Mouse (Mus musculus) intestine, embryonic 14.5 days (tissue): ENCODE results near the gene Rsf1. TPM values are rescaled to one million over a fixed set of nuclear protein-coding genes. Genes with fewer than 3 reads are reported as not detected.

Experiments
- ATAC-seq: fragments of 200-750 bp; cut with Nextera tagmentation; replicated peaks from 2 replicates; pipeline ENCODE4 v1.8.0; 2017; ENCODE audit warnings: low read depth, moderate number of reproducible peaks, moderate TSS enrichment, moderate library complexity; ENCODE audit not compliant: low FRiP score, low TSS enrichment
- DNase-seq: peaks from one replicate; pipeline ENCODE4 v3.0.0-alpha.2; 2018; ENCODE audit warnings: low spot score
- H3K27ac ChIP-seq: fragments of 300-500 bp; sonication (generic); 2 replicates; pipeline ENCODE4 v1.5.1; 2014; ENCODE audit warnings: low read depth, mild to moderate bottlenecking, control low read depth
- H3K27me3 ChIP-seq: fragments of 300-500 bp; sonication (generic); replicated peaks from 2 replicates; pipeline ENCODE4 v1.6.1; 2014; ENCODE audit warnings: low read length, control low read depth; ENCODE audit not compliant: control insufficient read depth, insufficient read depth
- H3K36me3 ChIP-seq: fragments of 300-500 bp; sonication (generic); 2 replicates; pipeline ENCODE4 v1.6.1; 2014; ENCODE audit warnings: low read length, control low read depth; ENCODE audit not compliant: control insufficient read depth, insufficient read depth
- H3K4me1 ChIP-seq: fragments of 300-500 bp; sonication (generic); replicated peaks from 2 replicates; pipeline ENCODE4 v1.6.1; 2014; ENCODE audit warnings: low read length, control low read depth, mixed read lengths; ENCODE audit not compliant: control insufficient read depth, insufficient read depth
- H3K4me2 ChIP-seq: fragments of 300-500 bp; sonication (generic); 2 replicates; pipeline ENCODE4 v1.6.1; 2014; ENCODE audit warnings: low read length
- H3K4me3 ChIP-seq: fragments of 300-500 bp; sonication (generic); 2 replicates; pipeline ENCODE4 v1.5.1; 2014; ENCODE audit warnings: low read depth, low read length, control low read depth, mixed read lengths
- H3K9ac ChIP-seq: fragments of 300-500 bp; sonication (generic); 2 replicates; pipeline ENCODE4 v1.6.1; 2014; ENCODE audit warnings: mild to moderate bottlenecking, low read length
- H3K9me3 ChIP-seq: fragments of 300-500 bp; sonication (generic); 2 replicates; pipeline ENCODE4 v1.6.1; 2016; ENCODE audit warnings: low read length, control low read depth; ENCODE audit not compliant: control insufficient read depth
- WGBS: fragments of 180-500 bp; shearing (Covaris S2); extraction: QIAGEN DNeasy Blood & Tissue Kit; methylation state at CpG from one replicate; pipeline ENCODE4 v1.1.7; 2014; 5-methylcytosine and 5-hydroxymethylcytosine counted together
- polyA plus RNA-seq: library from polyadenylated mRNA; unstranded; fragments of >200 nt; fragmentation: Nextera tagmentation; extraction: Ambion mirVana; gene quantifications from 2 replicates; pipeline ENCODE4 v1.2.1, GENCODE M21; 2014

Rsf1 gene
- polyA plus RNA-seq, 1 experiment from 2014 or later = 20.3 TPM

- no peak overlapping the region for H3K27ac ChIP-seq
- no peak overlapping the region for H3K4me3 ChIP-seq
- H3K27me3 ChIP-seq = no peaks in the 10 kb centered on the region
- no peak for DNase-seq
- H3K9ac ChIP-seq = no peak overlapping the region
- H3K4me2 ChIP-seq = no peak overlapping the region
- ATAC-seq = no peak
- H3K36me3 ChIP-seq = 0 out of 2 replicates have a peak, but pooled peaks cover 12% of the 10 kb centered on the region
- no peaks in the 10 kb centered on the region for H3K4me1 ChIP-seq
- H3K9me3 ChIP-seq = no peaks in the 10 kb centered on the region
- WGBS = 79% methylated on average over 1 of the region's 1 CpGs
These were observed 9.3 kb upstream of the Rsf1 start for GRCm38 (mm10) chr7:97570389-97570788.

DNA sequence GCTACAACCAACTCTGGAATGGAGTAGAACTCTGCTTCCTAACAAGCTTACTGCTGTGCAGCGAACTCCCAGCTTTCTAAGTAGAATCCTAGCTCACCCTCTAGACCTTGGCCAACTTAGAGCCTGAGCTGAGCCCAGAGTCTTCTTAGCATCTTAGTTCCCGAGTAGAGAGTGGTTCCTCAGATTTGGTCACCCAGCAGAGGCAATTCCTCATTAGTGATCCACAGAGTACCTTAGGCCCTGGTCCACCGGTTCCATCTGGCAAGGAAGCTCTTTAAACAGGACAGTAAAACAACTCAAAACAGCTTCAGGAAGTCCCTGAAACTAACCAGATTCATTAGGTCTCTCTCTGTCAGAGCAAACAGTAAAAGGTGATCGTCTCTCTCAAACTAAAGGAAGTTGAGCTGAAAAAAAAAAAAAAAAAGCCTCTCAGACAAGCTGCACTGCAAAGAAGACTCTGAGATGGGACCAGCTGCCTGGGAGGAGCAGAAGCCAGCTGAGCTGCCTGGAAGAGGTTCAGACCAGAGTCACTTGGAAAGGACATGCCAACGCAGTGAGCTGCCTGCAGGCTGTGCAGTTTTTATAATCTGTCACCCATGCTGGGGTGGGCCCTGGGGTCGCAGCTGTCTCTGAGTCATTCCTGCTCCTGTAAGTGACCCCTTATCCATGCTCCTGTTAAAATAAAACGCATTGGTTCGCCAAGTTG lies 1.2 kb upstream of the Rsf1 start:
- Histone ChIP-seq H3K4me1 (peaks cover 13% of the 10 kb centered on the region), H3K4me2 (peak overlapping the region; percentile 69), H3K27me3 (no peaks in the 10 kb centered on the region), H3K27ac (peak overlapping the region; percentile 97), H3K9me3 (no peaks in the 10 kb centered on the region), H3K4me3 (peak overlapping the region; percentile 98), H3K36me3 (0 out of 2 replicates have a peak, but pooled peaks cover 12% of the 10 kb centered on the region), H3K9ac (peak overlapping the region; percentile 99)
- ATAC-seq (no peak), DNase-seq (peak; percentile 73)
- WGBS = 23% methylated on average over 8 of the region's 8 CpGs

- Histone ChIP-seq H3K9me3 (no peaks in the 10 kb centered on the region), H3K4me1 (peaks cover 13% of the 10 kb centered on the region), H3K4me3 (peak overlapping the region; percentile 98), H3K27me3 (no peaks in the 10 kb centered on the region), H3K27ac (peak overlapping the region; percentile 97), H3K4me2 (peak overlapping the region; percentile 69), H3K9ac (peak overlapping the region; percentile 99), H3K36me3 (no peaks in the 10 kb centered on the region)
- under 1% methylated on average over 49 of the region's 65 CpGs for WGBS
- DNase-seq (peak; percentile 88), ATAC-seq (peak; percentile 41)
These were observed 520 bp downstream of the Rsf1 start for GRCm38 (mm10) chr7:97579976-97580842.

DNA sequence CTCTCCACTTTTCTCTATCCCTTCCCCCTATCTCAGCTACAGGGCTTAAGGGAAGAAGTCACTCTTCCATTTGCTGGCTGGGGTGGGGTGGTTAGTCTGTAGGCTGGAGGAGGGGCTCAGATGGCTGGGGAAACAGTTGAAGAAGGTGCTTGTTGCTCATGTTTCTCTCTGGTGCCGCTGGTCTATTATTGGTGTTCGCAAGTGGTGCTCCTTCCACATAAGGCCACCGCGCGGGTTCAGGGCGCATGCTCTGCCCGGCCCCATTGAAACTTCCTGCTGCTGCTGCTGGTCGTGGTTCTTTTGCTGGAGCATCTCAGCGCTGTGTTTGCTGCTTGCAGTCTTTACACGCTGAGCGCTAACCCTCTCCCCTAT lies 1.1 kb downstream of the Rsf1 start:
- no peaks in the 10 kb centered on the region for H3K9me3 ChIP-seq
- ATAC-seq (peak; percentile 54), DNase-seq (no peak)
- H3K36me3 ChIP-seq = no peaks in the 10 kb centered on the region
- peak overlapping the region; percentile 99 for H3K9ac ChIP-seq
- H3K27ac ChIP-seq = peak overlapping the region; percentile 97
- peak overlapping the region; percentile 98 for H3K4me3 ChIP-seq
- peaks cover 13% of the 10 kb centered on the region for H3K4me1 ChIP-seq
- peak overlapping the region; percentile 69 for H3K4me2 ChIP-seq
- 1% methylated on average over 11 of the region's 11 CpGs for WGBS
- no peaks in the 10 kb centered on the region for H3K27me3 ChIP-seq

DNA sequence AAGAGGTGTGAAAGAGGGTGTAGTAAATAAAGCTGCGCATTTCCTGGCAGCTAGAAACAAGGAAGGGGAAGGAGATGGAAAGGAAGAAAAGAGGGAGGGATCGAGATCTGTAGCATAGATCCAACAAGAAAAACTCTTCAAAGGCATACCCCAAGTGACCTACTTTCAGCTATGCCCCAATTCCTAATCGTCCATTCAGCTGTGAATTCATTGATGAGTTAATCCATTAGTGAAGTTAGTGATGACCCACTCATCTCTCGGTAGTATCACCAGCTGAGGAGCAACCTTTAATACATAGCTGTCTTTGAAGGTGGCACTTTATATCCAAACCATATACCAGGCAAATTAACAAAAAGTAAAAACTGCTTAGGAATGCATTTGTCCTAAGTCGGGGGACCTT lies 8.8 kb downstream of the Rsf1 start:
- Histone ChIP-seq H3K4me3 (no peak overlapping the region), H3K27ac (no peak overlapping the region), H3K36me3 (no peaks in the 10 kb centered on the region), H3K9me3 (no peaks in the 10 kb centered on the region), H3K27me3 (no peaks in the 10 kb centered on the region), H3K4me2 (no peak overlapping the region), H3K4me1 (peaks cover 21% of the 10 kb centered on the region), H3K9ac (no peak overlapping the region)
- 80% methylated on average over 5 of the region's 5 CpGs for WGBS
- ATAC-seq (no peak), DNase-seq (no peak)

DNA sequence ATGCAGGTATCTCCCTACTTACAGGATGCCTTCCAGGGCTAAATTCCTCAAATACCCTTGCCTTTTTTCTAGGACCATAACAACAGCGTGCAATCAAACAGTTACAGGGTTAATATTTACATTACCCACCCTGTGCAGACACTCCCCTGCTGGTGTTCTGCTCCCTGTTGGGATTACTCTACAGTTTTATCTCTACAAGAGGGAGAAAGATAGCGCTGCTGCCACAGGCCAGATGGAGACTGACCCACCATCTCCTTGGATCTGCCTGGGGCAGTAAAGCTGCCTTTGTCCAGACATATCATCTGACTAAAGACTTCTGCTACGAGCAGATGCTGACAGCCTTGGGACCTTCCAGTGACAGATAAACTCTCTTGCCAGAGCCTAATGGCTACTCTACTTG lies 10.8 kb downstream of the Rsf1 start:
- Histone ChIP-seq H3K4me2 (peak overlapping the region; percentile 13; the same call in 1 of the 2 replicates), H3K9me3 (no peaks in the 10 kb centered on the region), H3K9ac (no peak overlapping the region), H3K4me1 (peaks cover 21% of the 10 kb centered on the region), H3K36me3 (no peaks in the 10 kb centered on the region), H3K27me3 (no peaks in the 10 kb centered on the region), H3K4me3 (no peak overlapping the region), H3K27ac (no peak overlapping the region)
- 11% methylated on average over 3 of the region's 3 CpGs for WGBS
- ATAC-seq (peak; percentile 54), DNase-seq (peak; percentile 52)

DNA sequence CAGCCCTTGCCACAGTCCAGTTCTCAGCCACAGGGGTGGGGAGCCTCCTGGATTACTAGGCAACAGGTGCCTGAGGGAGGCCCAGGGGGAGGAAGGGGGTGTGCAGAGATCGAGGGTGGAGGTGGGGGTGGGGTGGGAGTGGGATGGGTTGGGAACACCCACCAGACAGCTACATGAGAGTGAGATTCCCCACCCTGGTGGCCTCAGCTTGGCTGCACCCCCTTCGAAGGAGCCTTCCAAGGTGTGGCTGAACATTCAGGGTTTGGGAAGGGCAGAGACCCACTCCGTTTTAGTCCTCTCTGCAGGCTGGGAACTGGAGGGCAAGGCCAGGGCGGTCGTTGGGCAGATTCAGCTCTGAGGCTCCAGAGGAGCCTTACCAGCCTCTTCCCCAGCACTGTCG lies 11.6 kb downstream of the Rsf1 start:
- Histone ChIP-seq H3K27ac (no peak overlapping the region), H3K4me3 (no peak overlapping the region)
- ATAC-seq = peak; percentile 32; the same call in 1 of the 2 replicates

GRCm38 (mm10) chr7:97592396-97592795 lies 12.7 kb downstream of the Rsf1 start:
- Histone ChIP-seq H3K9me3 (no peaks in the 10 kb centered on the region), H3K4me2 (no peak overlapping the region), H3K27ac (no peak overlapping the region), H3K27me3 (no peaks in the 10 kb centered on the region), H3K36me3 (no peaks in the 10 kb centered on the region), H3K4me1 (peaks cover 21% of the 10 kb centered on the region), H3K4me3 (no peak overlapping the region), H3K9ac (no peak overlapping the region)
- DNase-seq (no peak), ATAC-seq (no peak)
- WGBS = 89% methylated on average over 4 of the region's 4 CpGs

More for the DNA sequence above, 11.6 kb downstream of the Rsf1 start:
- Histone ChIP-seq H3K9me3 (no peaks in the 10 kb centered on the region), H3K4me1 (peaks cover 21% of the 10 kb centered on the region), H3K9ac (no peak overlapping the region), H3K27me3 (no peaks in the 10 kb centered on the region), H3K4me2 (no peak overlapping the region), H3K36me3 (no peaks in the 10 kb centered on the region)
- WGBS = 71% methylated on average over 6 of the region's 6 CpGs
- peak; percentile 50 for DNase-seq
